Mouse (Mus musculus) liver, adult 2 months (tissue): ENCODE data around the gene Hoxa4. TPM values are rescaled to one million over a fixed set of nuclear protein-coding genes. Genes with fewer than 3 reads are reported as not detected.

Experiments used
- DNase-seq: peaks from one replicate; pipeline ENCODE4 v3.0.0-alpha.2; 2011; ENCODE audit warnings: low read depth, low spot score; ENCODE audit errors: extremely low read depth
- H3K27ac ChIP-seq: fragments of 200-500 bp; replicated peaks from 2 replicates; pipeline ENCODE4 v1.5.1; 2012; ENCODE audit warnings: low read depth, mild to moderate bottlenecking, control low read depth, inconsistent platforms, low read length; ENCODE audit not compliant: insufficient read depth
- H3K27me3 ChIP-seq: fragments of 200-500 bp; 2 replicates; pipeline ENCODE4 v1.6.1; 2012; ENCODE audit warnings: mild to moderate bottlenecking, moderate library complexity, low read length, inconsistent platforms; ENCODE audit not compliant: control insufficient read depth, insufficient read depth
- H3K36me3 ChIP-seq: fragments of 200-500 bp; 2 replicates; pipeline ENCODE4 v1.6.1; 2012; ENCODE audit warnings: low read length, inconsistent platforms; ENCODE audit not compliant: control insufficient read depth, insufficient read depth
- H3K4me1 ChIP-seq: fragments of 200-500 bp; 2 replicates; pipeline ENCODE4 v1.6.1; 2011; ENCODE audit warnings: low read length; ENCODE audit not compliant: control insufficient read depth, insufficient read depth
- H3K4me3 ChIP-seq: fragments of 200-500 bp; 2 replicates; pipeline ENCODE4 v1.5.1; 2011; ENCODE audit warnings: low read depth, mild to moderate bottlenecking, control low read depth, low read length, moderate library complexity; ENCODE audit not compliant: insufficient read depth
- H3K79me2 ChIP-seq: fragments of 200-500 bp; 2 replicates; pipeline ENCODE4 v1.6.1; 2012; ENCODE audit warnings: inconsistent platforms, mild to moderate bottlenecking, low read length, moderate library complexity; ENCODE audit not compliant: control insufficient read depth, insufficient read depth
- H3K9ac ChIP-seq: fragments of 200-500 bp; 2 replicates; pipeline ENCODE4 v1.6.1; 2012; ENCODE audit warnings: low read depth, mild to moderate bottlenecking, control low read depth, inconsistent platforms, low read length
- CTCF ChIP-seq: fragments of 200-500 bp; IDR thresholded peaks from 2 replicates; pipeline ENCODE4 v1.5.1; 2011; ENCODE audit warnings: low read depth, low read length, control low read depth
- POLR2A ChIP-seq: fragments of 200-500 bp; IDR thresholded peaks from 2 replicates; pipeline ENCODE4 v1.6.1; 2011; ENCODE audit warnings: low read length, control low read depth; ENCODE audit not compliant: insufficient read depth; ENCODE audit errors: extremely low read depth
- WGBS: fragments of 180-500 bp; shearing (Covaris S2); methylation state at CpG from one replicate; pipeline ENCODE4 v1.1.7; 2018; 5-methylcytosine and 5-hydroxymethylcytosine counted together
- polyA plus RNA-seq: library from polyadenylated mRNA; depleted of rRNA; stranded (reverse); fragments of >200 nt; gene quantifications from 2 replicates; pipeline ENCODE4 v1.2.3, GENCODE M21; 2012; rRNA removed
- total RNA-seq: library from RNA; depleted of rRNA; stranded (reverse); fragments of >200 nt; gene quantifications from 2 replicates; pipeline ENCODE4 v1.2.3, GENCODE M21; 2014; rRNA removed

The Hoxa4 gene
- total and polyA plus RNA-seq, 2 experiments: 0.23 to 0.28 TPM

- TF ChIP-seq CTCF: no peak
- TF ChIP-seq POLR2A: no peak
- H3K36me3 ChIP-seq: no peaks in the 10 kb centered on the region
- 39% methylated on average over 4 of the region's 4 CpGs for WGBS
- no peak overlapping the region for H3K27ac ChIP-seq
- H3K9ac ChIP-seq: no peak overlapping the region
- no peaks in the 10 kb centered on the region for H3K4me1 ChIP-seq
- peaks cover 3% of the 10 kb centered on the region; the same call in 1 of the 2 replicates for H3K27me3 ChIP-seq
- no peaks in the 10 kb centered on the region for H3K79me2 ChIP-seq
- DNase-seq: no peak
- no peak overlapping the region for H3K4me3 ChIP-seq
Measured at GRCm38 (mm10) chr6:52151571-52151970, 40.0 kb downstream of the Hoxa4 start.

GRCm38 (mm10) chr6:52150401-52150966 is 41.1 kb downstream of the Hoxa4 start:
- no peak for TF ChIP-seq POLR2A
- no peak for TF ChIP-seq CTCF
- H3K27me3 ChIP-seq: peaks cover 5% of the 10 kb centered on the region; the same call in 1 of the 2 replicates
- WGBS: 22% methylated on average over 16 of the region's 16 CpGs

More at GRCm38 (mm10) chr6:52150401-52150966, 41.1 kb downstream of the Hoxa4 start:
- Histone ChIP-seq H3K9ac (no peak overlapping the region), H3K36me3 (no peaks in the 10 kb centered on the region), H3K27ac (no peak overlapping the region), H3K4me3 (no peak overlapping the region), H3K79me2 (no peaks in the 10 kb centered on the region), H3K4me1 (no peaks in the 10 kb centered on the region)
- DNase-seq: no peak

Other genes with a start within 250 kb of the Hoxa4 start
- 12.8 and 15.6 TPM in 2 replicates for gene Skap2, start 179.2 kb downstream of the Hoxa4 start, total RNA-seq
- 3.9 and 4.0 TPM in 2 replicates for gene Skap2, start 179.2 kb downstream of the Hoxa4 start, polyA plus RNA-seq
- gene Hoxa1, start 33.4 kb downstream of the Hoxa4 start, total RNA-seq: 0.13 TPM in 1 of 2 replicates, not detected in the other
- gene Hoxa1, start 33.4 kb downstream of the Hoxa4 start, polyA plus RNA-seq: 0.10 and 0.18 TPM in 2 replicates
- 0.09 and 0.40 TPM in 2 replicates for gene Hoxa2, start 26.9 kb downstream of the Hoxa4 start, total RNA-seq
- gene Hoxa2, start 26.9 kb downstream of the Hoxa4 start, polyA plus RNA-seq: 0.27 and 0.34 TPM in 2 replicates
- 0.09 TPM in 1 of 2 replicates, not detected in the other for gene 5730596B20Rik, start 14.3 kb downstream of the Hoxa4 start, total RNA-seq
- gene 5730596B20Rik, start 14.3 kb downstream of the Hoxa4 start, polyA plus RNA-seq: 0.02 TPM in 2 replicates
- gene Hoxa5, start 12.8 kb upstream of the Hoxa4 start, total RNA-seq: 0.28 and 0.40 TPM in 2 replicates
- gene Hoxa5, start 12.8 kb upstream of the Hoxa4 start, polyA plus RNA-seq: 0.10 and 0.16 TPM in 2 replicates
- gene Hoxa6, start 17.0 kb upstream of the Hoxa4 start, total RNA-seq: not detected in 2 replicates
- not detected in 2 replicates for gene Hoxa6, start 17.0 kb upstream of the Hoxa4 start, polyA plus RNA-seq
- 0.09 and 0.20 TPM in 2 replicates for gene Hoxa3, start 21.6 kb upstream of the Hoxa4 start, total RNA-seq
- gene Hoxa3, start 21.6 kb upstream of the Hoxa4 start, polyA plus RNA-seq: 0.20 and 0.42 TPM in 2 replicates
- gene Gm28308, start 21.6 kb upstream of the Hoxa4 start, total RNA-seq: not detected in 2 replicates
- gene Gm28308, start 21.6 kb upstream of the Hoxa4 start, polyA plus RNA-seq: not detected in 2 replicates
- 0.13 TPM in 1 of 2 replicates, not detected in the other for gene Hoxa7, start 30.1 kb upstream of the Hoxa4 start, total RNA-seq
- 0.04 TPM in 1 of 2 replicates, not detected in the other for gene Hoxa7, start 30.1 kb upstream of the Hoxa4 start, polyA plus RNA-seq
- gene Hoxa9, start 39.3 kb upstream of the Hoxa4 start, total RNA-seq: not detected in 2 replicates
- gene Hoxa9, start 39.3 kb upstream of the Hoxa4 start, polyA plus RNA-seq: 0.06 and 0.10 TPM in 2 replicates
- not detected in 2 replicates for gene Hoxa10, start 49.1 kb upstream of the Hoxa4 start, total RNA-seq
- gene Hoxa10, start 49.1 kb upstream of the Hoxa4 start, polyA plus RNA-seq: not detected in 2 replicates
- not detected in 2 replicates for gene Hoxa11, start 54.1 kb upstream of the Hoxa4 start, total RNA-seq
- gene Hoxa11, start 54.1 kb upstream of the Hoxa4 start, polyA plus RNA-seq: not detected in 2 replicates
- not detected in 2 replicates for gene Hoxa13, start 69.1 kb upstream of the Hoxa4 start, total RNA-seq
- gene Hoxa13, start 69.1 kb upstream of the Hoxa4 start, polyA plus RNA-seq: not detected in 2 replicates
- not detected in 2 replicates for gene Evx1, start 121.7 kb upstream of the Hoxa4 start, total RNA-seq
- not detected in 2 replicates for gene Evx1, start 121.7 kb upstream of the Hoxa4 start, polyA plus RNA-seq